Mouse (Mus musculus): Measurements from ENCODE around the gene Fn3krp. TPM values are rescaled to one million over a fixed set of nuclear protein-coding genes. Genes with fewer than 3 reads are reported as not detected.
A peak's percentile ranks its signal among the peaks of the same experiment; 100 is the strongest.

The Fn3krp gene
- total and polyA plus RNA-seq, 2 experiments from 2014 or later = 9.0 to 22.4 TPM

- H3K4me1 ChIP-seq (ENCODE audit: insufficient read depth, low read length) = no peaks in the 10 kb centered on the region
- ATAC-seq (ENCODE audit: low FRiP score) (no peak), DNase-seq (ENCODE audit: low spot score) (no peak)
- H3K9me3 ChIP-seq (ENCODE audit: low read length) = no peaks in the 10 kb centered on the region
- H3K36me3 ChIP-seq (ENCODE audit: insufficient read depth, low read length) = no peaks in the 10 kb centered on the region
- no peak for TF ChIP-seq CTCF (IDR thresholded peaks at IDR 0.05)
- 85% methylated on average over 5 of the region's 5 CpGs for WGBS
- no peak overlapping the region for H3K4me3 ChIP-seq (ENCODE audit: low read depth, low read length)
- H3K4me2 ChIP-seq (ENCODE audit: low read depth, low read length, poor library complexity, severe bottlenecking) = no peak overlapping the region
- H3K27ac ChIP-seq (ENCODE audit: low read depth, low read length) = no peak overlapping the region
- no peaks in the 10 kb centered on the region for H3K27me3 ChIP-seq (ENCODE audit: insufficient read depth, low read length)
- no peak overlapping the region for H3K9ac ChIP-seq (replicated peaks; ENCODE audit: low read length, poor library complexity, severe bottlenecking)
Measured at GRCm38 (mm10) chr11:121417971-121418370, 3.2 kb upstream of the Fn3krp start.

DNA sequence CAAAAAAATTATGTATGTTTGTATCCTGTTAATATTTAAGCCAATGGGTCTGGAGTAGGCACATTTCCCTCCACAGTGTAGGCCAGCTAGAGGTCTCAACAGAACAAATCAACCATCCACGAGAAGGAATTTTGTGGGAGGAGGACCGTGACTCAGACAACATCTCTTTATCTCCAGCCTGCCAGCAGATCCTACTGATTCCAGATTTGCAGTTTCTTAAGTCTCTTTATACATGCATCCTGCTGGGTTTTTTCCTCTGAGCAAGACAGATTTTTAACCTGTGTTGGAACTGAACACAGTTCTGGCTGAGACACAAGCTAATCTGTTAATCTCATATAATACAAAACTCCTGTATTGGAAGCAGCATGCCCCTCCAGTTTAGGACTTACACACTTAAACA, 2.3 kb upstream of the Fn3krp start:
- Histone ChIP-seq H3K36me3 (ENCODE audit: insufficient read depth, low read length) (no peaks in the 10 kb centered on the region), H3K27me3 (ENCODE audit: insufficient read depth, low read length) (no peaks in the 10 kb centered on the region), H3K4me3 (ENCODE audit: low read depth, low read length) (no peak overlapping the region), H3K9ac (replicated peaks; ENCODE audit: low read length, poor library complexity, severe bottlenecking) (no peak overlapping the region), H3K9me3 (ENCODE audit: low read length) (no peaks in the 10 kb centered on the region), H3K27ac (ENCODE audit: low read depth, low read length) (no peak overlapping the region), H3K4me2 (ENCODE audit: low read depth, low read length, poor library complexity, severe bottlenecking) (no peak overlapping the region), H3K4me1 (ENCODE audit: insufficient read depth, low read length) (no peaks in the 10 kb centered on the region)
- no peak for ATAC-seq (ENCODE audit: low FRiP score)
- TF ChIP-seq CTCF (IDR thresholded peaks at IDR 0.05) = no peak
- no peak for DNase-seq (ENCODE audit: low spot score)
- WGBS = 46% methylated on average over 2 of the region's 2 CpGs

GRCm38 (mm10) chr11:121420379-121420778, 822 bp upstream of the Fn3krp start:
- no peaks in the 10 kb centered on the region for H3K36me3 ChIP-seq (ENCODE audit: insufficient read depth, low read length)
- 55% methylated on average over 5 of the region's 5 CpGs for WGBS

DNA sequence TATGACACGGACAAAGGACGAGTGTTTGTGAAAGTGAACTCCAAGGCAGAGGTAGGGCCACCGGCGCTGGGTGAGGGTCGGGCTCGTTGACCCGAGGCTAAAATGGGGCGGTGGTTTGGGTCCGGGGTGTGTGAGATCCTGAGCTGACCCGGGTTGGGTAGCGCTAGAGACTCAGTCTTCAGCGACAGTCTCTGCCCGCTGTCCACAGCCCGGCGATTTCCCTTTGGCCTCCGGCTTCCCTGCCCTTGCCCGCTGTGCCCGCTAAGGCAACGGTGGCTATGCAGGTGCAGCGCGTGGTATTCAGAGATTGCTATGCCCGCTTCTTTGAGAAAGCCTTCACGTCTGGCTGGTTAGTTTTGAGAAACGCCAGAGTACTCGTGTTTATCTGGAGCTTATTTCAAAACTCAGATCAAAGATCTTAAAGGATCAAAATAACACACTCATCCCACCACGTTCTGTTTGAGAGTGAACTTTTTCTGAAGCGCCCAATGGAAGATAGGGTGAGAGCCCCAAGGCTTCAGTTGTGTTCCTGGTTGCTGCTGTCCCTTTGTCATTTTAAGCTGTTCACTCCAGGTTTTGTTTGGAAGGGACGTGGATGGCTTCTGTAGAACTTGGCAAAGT, 462 bp downstream of the Fn3krp start:
- H3K4me1 ChIP-seq (ENCODE audit: insufficient read depth, low read length) = no peaks in the 10 kb centered on the region
- no peaks in the 10 kb centered on the region for H3K9me3 ChIP-seq (ENCODE audit: low read length)
- no peaks in the 10 kb centered on the region for H3K36me3 ChIP-seq (ENCODE audit: insufficient read depth, low read length)
- H3K27me3 ChIP-seq (ENCODE audit: insufficient read depth, low read length) = no peaks in the 10 kb centered on the region
- peak; percentile 70 for ATAC-seq (ENCODE audit: low FRiP score)
- DNase-seq (ENCODE audit: low spot score) = no peak
- peak overlapping the region; percentile 87 for H3K4me2 ChIP-seq (ENCODE audit: low read depth, low read length, poor library complexity, severe bottlenecking)
- no peak overlapping the region for H3K27ac ChIP-seq (ENCODE audit: low read depth, low read length)
- TF ChIP-seq CTCF (IDR thresholded peaks at IDR 0.05) = no peak
- H3K9ac ChIP-seq (replicated peaks; ENCODE audit: low read length, poor library complexity, severe bottlenecking) = peak overlapping the region; percentile 57
- WGBS = under 1% methylated on average over 28 of the region's 28 CpGs
- H3K4me3 ChIP-seq (ENCODE audit: low read depth, low read length) = peak overlapping the region; percentile 49

More at GRCm38 (mm10) chr11:121420379-121420778, 822 bp upstream of the Fn3krp start:
- no peak for TF ChIP-seq CTCF (IDR thresholded peaks at IDR 0.05)
- Histone ChIP-seq H3K27ac (ENCODE audit: low read depth, low read length) (no peak overlapping the region), H3K4me1 (ENCODE audit: insufficient read depth, low read length) (no peaks in the 10 kb centered on the region), H3K4me2 (ENCODE audit: low read depth, low read length, poor library complexity, severe bottlenecking) (peak overlapping the region; percentile 87), H3K9me3 (ENCODE audit: low read length) (no peaks in the 10 kb centered on the region), H3K4me3 (ENCODE audit: low read depth, low read length) (peak overlapping the region; percentile 49), H3K9ac (replicated peaks; ENCODE audit: low read length, poor library complexity, severe bottlenecking) (peak overlapping the region; percentile 57; the same call in 1 of the 2 replicates), H3K27me3 (ENCODE audit: insufficient read depth, low read length) (no peaks in the 10 kb centered on the region)
- no peak for DNase-seq (ENCODE audit: low spot score)
- ATAC-seq (ENCODE audit: low FRiP score) = no peak

DNA sequence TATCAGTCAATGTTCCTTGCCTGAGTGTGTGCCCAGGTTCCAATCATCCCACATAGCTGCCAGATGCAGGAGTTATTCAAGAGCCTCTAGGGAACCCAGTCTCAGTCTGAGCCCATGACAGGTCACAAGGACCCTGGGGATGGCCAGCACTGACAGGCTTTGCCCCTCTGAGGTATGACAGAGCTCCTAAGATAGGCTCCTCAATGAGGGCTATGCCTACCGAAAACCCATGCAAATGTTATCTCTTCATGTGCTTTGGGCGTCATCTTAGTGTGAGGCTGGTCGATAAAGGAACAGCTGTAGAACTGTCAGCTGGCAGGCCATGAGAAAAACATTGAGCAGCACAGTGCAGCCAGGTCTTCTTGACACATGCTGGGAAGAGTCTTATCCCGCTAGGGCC, 12.2 kb downstream of the Fn3krp start:
- Histone ChIP-seq H3K36me3 (ENCODE audit: insufficient read depth, low read length) (peaks cover 13% of the 10 kb centered on the region), H3K4me1 (ENCODE audit: insufficient read depth, low read length) (peaks cover 12% of the 10 kb centered on the region), H3K4me2 (ENCODE audit: low read depth, low read length, poor library complexity, severe bottlenecking) (no peak overlapping the region), H3K27me3 (ENCODE audit: insufficient read depth, low read length) (no peaks in the 10 kb centered on the region), H3K9me3 (ENCODE audit: low read length) (no peaks in the 10 kb centered on the region), H3K4me3 (ENCODE audit: low read depth, low read length) (no peak overlapping the region), H3K27ac (ENCODE audit: low read depth, low read length) (no peak overlapping the region), H3K9ac (replicated peaks; ENCODE audit: low read length, poor library complexity, severe bottlenecking) (no peak overlapping the region)
- DNase-seq (ENCODE audit: low spot score) = no peak
- 88% methylated on average over 4 of the region's 4 CpGs for WGBS
- ATAC-seq (ENCODE audit: low FRiP score) = no peak
- TF ChIP-seq CTCF (IDR thresholded peaks at IDR 0.05) = no peak
